Mouse (Mus musculus) neural tube, postnatal 0 days (tissue): ENCODE measurements around the gene Lep. TPM values are rescaled to one million over a fixed set of nuclear protein-coding genes. Genes with fewer than 3 reads are reported as not detected.

Experiments used
- microRNA-seq: library from miRNA; unstranded; fragments of <30 nt; microRNA quantifications from one replicate; pipeline ENCODE4, GENCODE M21; 2016
- polyA plus RNA-seq: library from polyadenylated mRNA; unstranded; fragments of >200 nt; fragmentation: Nextera tagmentation; extraction: Ambion mirVana; gene quantifications from 2 replicates; pipeline ENCODE4 v1.2.1, GENCODE M21; 2015

Gene Lep
- polyA plus RNA-seq, result not detected in 2 replicates

DNA sequence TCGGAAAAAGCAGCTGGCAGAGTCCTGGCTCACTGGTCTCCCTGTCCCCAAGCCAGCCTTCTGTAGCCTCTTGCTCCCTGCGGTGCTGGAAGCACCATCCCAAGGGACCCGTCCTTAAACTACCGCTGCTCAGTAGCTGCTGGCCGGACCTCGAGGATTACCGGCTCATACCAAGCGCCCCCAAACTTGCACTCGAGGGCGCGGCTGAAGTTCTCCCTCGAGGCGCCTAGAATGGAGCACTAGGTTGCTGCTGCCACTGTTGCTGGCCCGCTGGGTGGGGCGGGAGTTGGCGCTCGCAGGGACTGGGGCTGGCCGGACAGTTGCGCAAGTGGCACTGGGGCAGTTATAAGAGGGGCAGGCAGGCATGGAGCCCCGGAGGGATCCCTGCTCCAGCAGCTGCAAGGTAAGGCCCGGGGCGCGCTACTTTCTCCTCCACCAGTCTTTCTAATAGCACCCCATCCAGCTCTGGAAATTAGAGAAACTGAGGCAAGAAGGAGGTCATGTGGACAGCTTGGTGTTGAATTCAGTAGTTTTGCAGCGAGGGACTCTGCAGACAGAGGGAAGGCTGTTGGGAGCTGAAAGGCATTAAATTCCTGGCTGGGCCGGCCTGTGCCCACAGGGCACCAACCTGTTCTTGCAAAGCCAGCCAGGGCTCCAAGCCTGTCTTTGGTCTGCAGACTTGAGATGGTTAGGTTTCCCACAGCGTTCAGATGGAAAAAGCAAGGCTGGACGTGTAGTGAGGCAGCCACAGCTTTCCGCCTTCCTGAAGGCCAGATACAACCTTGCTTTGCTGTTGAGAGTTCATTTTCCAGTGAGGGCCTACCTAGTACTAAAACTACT lies at the start of gene Lep:
Lep (plus strand) TSS at position 375 of the 840 bp plus-strand sequence.

Small RNA genes lying within 50 kb of the gene (microRNA-seq; reads per million reads assigned to microRNA genes)
- 126 reads per million, percentile 48 among the genes with 10 or more reads in this experiment for gene Mir129-1

Other genes starting within 250 kb of the Lep start
- gene Lrrc4, start 228.5 kb upstream of the Lep start, polyA plus RNA-seq, result 10.8 and 12.4 TPM in 2 replicates
- gene Rbm28, start 104.8 kb downstream of the Lep start, polyA plus RNA-seq, result 19.6 TPM in 2 replicates
- gene Prrt4, start 119.4 kb downstream of the Lep start, polyA plus RNA-seq, result 21.4 and 21.7 TPM in 2 replicates
- 66.4 and 77.1 TPM in 2 replicates for gene Impdh1, start 156.1 kb downstream of the Lep start, polyA plus RNA-seq
- 21.2 and 22.3 TPM in 2 replicates for gene Hilpda, start 212.3 kb downstream of the Lep start, polyA plus RNA-seq
- gene Fam71f2, start 219.4 kb downstream of the Lep start, polyA plus RNA-seq, result 0.25 and 0.32 TPM in 2 replicates